Mouse (Mus musculus): ENCODE measurements around the gene Tjp1.

DNA sequence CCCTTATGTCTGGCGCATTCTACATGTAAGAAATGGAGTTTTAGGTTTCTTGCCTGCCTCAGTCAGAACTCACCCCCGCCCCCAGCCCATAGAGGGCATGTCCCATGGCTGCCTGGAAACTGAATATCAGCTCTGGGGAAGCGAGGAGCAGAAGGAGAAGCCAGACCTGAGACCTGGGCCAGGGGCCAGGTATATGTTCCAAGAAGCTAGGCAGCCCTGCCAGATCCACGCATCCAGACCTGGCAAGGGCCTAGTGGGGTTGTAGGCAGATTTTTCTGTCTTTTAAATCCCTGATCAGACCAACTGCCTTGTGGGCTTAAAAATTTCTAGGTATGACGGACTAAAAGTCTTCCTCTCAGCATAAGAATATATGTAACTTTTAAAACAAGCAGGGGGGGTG lies 253.4 kb downstream of the Tjp1 start:
- TF ChIP-seq CTCF (IDR thresholded peaks at IDR 0.05; ENCODE audit: borderline replicate concordance, insufficient read depth, low read length), result no peak
- TF ChIP-seq POLR2A (IDR thresholded peaks at IDR 0.05; ENCODE audit: low read depth, low read length), result no peak

Data from embryonic fibroblast, embryonic 13.5 days (primary cell).